Mouse (Mus musculus) myocyte (in vitro differentiated cells): ENCODE data around the gene Dusp2. TPM values are rescaled to one million over a fixed set of nuclear protein-coding genes. Genes with fewer than 3 reads are reported as not detected.
A peak's percentile ranks its signal among the peaks of the same experiment; 100 is the strongest.

Source experiments
- H3K27me3 ChIP-seq: one replicate; pipeline ENCODE4 v1.6.1; 2011; ENCODE audit not compliant: control insufficient read depth, insufficient read depth, insufficient read length
- H3K36me3 ChIP-seq: one replicate; pipeline ENCODE4 v1.6.1; 2011; ENCODE audit not compliant: control insufficient read depth, insufficient read depth
- H3K4me2 ChIP-seq: one replicate; pipeline ENCODE4 v1.6.1; 2011; ENCODE audit warnings: low read depth, control low read depth
- H3K4me3 ChIP-seq: one replicate; pipeline ENCODE4 v1.5.1; 2011; ENCODE audit warnings: mild to moderate bottlenecking, control low read depth, moderate library complexity
- H3K79me2 ChIP-seq: one replicate; pipeline ENCODE4 v1.6.1; 2011; ENCODE audit not compliant: control insufficient read depth, insufficient read depth
- H3ac ChIP-seq: one replicate; pipeline ENCODE4 v1.6.1; 2011; ENCODE audit not compliant: control insufficient read depth, insufficient read length
- CEBPB ChIP-seq: IDR thresholded peaks from 2 replicates; pipeline ENCODE4 v1.6.1; 2011; ENCODE audit warnings: mild to moderate bottlenecking, moderate library complexity; ENCODE audit not compliant: poor library complexity, insufficient read depth, severe bottlenecking
- E2F4 ChIP-seq: IDR thresholded peaks from one replicate; pipeline ENCODE4 v1.6.1; 2011; ENCODE audit warnings: mild to moderate bottlenecking, control low read depth, moderate library complexity; ENCODE audit not compliant: insufficient read depth
- MAX ChIP-seq: IDR thresholded peaks from one replicate; pipeline ENCODE4 v1.6.1; 2011; ENCODE audit warnings: low read depth, mild to moderate bottlenecking, control low read depth
- MYOD1 ChIP-seq, 3 experiments: IDR thresholded peaks; one replicate each; pipeline ENCODE4 v1.6.1; 2011; ENCODE audit warnings: control low read depth in 2 of 3, low read depth in 2 of 3, mild to moderate bottlenecking in 2 of 3, moderate library complexity in 1 of 3; ENCODE audit not compliant: insufficient read length in 2 of 3, control insufficient read depth in 1 of 3
- MYOG ChIP-seq, 3 experiments: IDR thresholded peaks; one replicate each; pipeline ENCODE4 v1.6.1; 2011; ENCODE audit warnings: control low read depth in 2 of 3, low read depth in 2 of 3, mild to moderate bottlenecking in 2 of 3; ENCODE audit not compliant: insufficient read length in 2 of 3, control insufficient read depth in 1 of 3, insufficient read depth in 1 of 3
- POLR2A ChIP-seq: IDR thresholded peaks from one replicate; pipeline ENCODE4 v1.6.1; 2011; ENCODE audit warnings: low read depth, mild to moderate bottlenecking, control low read depth, moderate library complexity; ENCODE audit not compliant: insufficient read length
- POLR2AphosphoS2 ChIP-seq: IDR thresholded peaks from one replicate; pipeline ENCODE4 v1.6.1; 2011; ENCODE audit warnings: low read depth, control low read depth; ENCODE audit not compliant: insufficient read length
- REST ChIP-seq: IDR thresholded peaks from one replicate; pipeline ENCODE4 v1.6.1; 2011; ENCODE audit warnings: mild to moderate bottlenecking, control low read depth, moderate library complexity; ENCODE audit not compliant: insufficient read depth, insufficient read length
- SRF ChIP-seq: IDR thresholded peaks from one replicate; pipeline ENCODE4 v1.6.1; 2011; ENCODE audit warnings: low read depth; ENCODE audit not compliant: control insufficient read depth, insufficient read length
- TCF12 ChIP-seq: IDR thresholded peaks from one replicate; pipeline ENCODE4 v1.6.1; 2011; ENCODE audit warnings: mild to moderate bottlenecking, control low read depth; ENCODE audit not compliant: poor library complexity, insufficient read depth, severe bottlenecking
- TCF3 ChIP-seq: IDR thresholded peaks from one replicate; pipeline ENCODE4 v1.6.1; 2011; ENCODE audit warnings: low read depth, control low read depth; ENCODE audit not compliant: insufficient read length
- USF1 ChIP-seq: IDR thresholded peaks from one replicate; pipeline ENCODE4 v1.6.1; 2011; ENCODE audit warnings: low read depth, mild to moderate bottlenecking, control low read depth, moderate library complexity
- polyA plus RNA-seq: library from polyadenylated mRNA; unstranded; fragments of >200 nt; fragmentation: generic; extraction: Trizol; gene quantifications from one replicate; pipeline ENCODE4 v1.2.1, GENCODE M21; 2012; ENCODE audit warnings: missing spikeins

Gene Dusp2
- polyA plus RNA-seq, 1 experiment, result 4.5 TPM

- Histone ChIP-seq H3K79me2 (no peaks in the 10 kb centered on the region), H3K36me3 (no peaks in the 10 kb centered on the region), H3K4me3 (no peak overlapping the region), H3K4me2 (no peak overlapping the region), H3ac (no peak overlapping the region), H3K27me3 (peaks cover 12% of the 10 kb centered on the region)
- TF ChIP-seq TCF12, result no peak
Measured at GRCm38 (mm10) chr2:127346334-127346733, 10.4 kb downstream of the Dusp2 start.

GRCm38 (mm10) chr2:127347147-127347985 is 11.4 kb downstream of the Dusp2 start:
- H3K27me3 ChIP-seq, result peaks cover 12% of the 10 kb centered on the region
- no peak overlapping the region for H3K4me2 ChIP-seq
- H3K36me3 ChIP-seq, result no peaks in the 10 kb centered on the region
- no peak overlapping the region for H3ac ChIP-seq
- H3K79me2 ChIP-seq, result no peaks in the 10 kb centered on the region
- no peak for TF ChIP-seq POLR2A
- no peak for TF ChIP-seq SRF
- TF ChIP-seq REST, result no peak
- no peak for TF ChIP-seq MAX
- no peak for TF ChIP-seq TCF3
- no peak overlapping the region for H3K4me3 ChIP-seq

DNA sequence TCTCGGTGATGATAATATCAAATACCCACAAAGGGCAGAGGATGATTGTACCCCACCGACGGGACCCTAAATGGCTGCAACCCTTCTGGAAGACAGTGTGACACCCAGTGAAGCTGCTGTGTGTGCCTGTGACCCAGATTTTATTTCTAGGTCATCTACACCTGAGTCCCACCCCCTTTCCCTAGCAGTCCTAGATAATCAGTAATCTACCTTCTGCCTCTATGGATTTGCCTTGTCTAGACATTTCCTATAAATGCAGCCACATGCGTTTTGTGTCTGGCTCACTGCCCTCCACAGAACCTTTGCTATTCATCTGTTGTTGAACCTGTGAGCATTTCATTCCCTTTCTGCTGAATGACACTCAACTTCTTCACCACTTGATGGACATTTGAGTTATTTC is 17.9 kb downstream of the Dusp2 start:
- no peak for TF ChIP-seq CEBPB
- TF ChIP-seq MYOG (IDR thresholded peaks at IDR 0.05; ENCODE audit: control insufficient read depth in 1 of 3, insufficient read depth in 1 of 3, insufficient read length in 2 of 3, low read depth in 2 of 3), result no peak
- no peak for TF ChIP-seq USF1
- Histone ChIP-seq H3ac (no peak overlapping the region), H3K27me3 (peaks cover 34% of the 10 kb centered on the region), H3K4me3 (no peak overlapping the region), H3K4me2 (no peak overlapping the region), H3K79me2 (no peaks in the 10 kb centered on the region), H3K36me3 (no peaks in the 10 kb centered on the region)

DNA sequence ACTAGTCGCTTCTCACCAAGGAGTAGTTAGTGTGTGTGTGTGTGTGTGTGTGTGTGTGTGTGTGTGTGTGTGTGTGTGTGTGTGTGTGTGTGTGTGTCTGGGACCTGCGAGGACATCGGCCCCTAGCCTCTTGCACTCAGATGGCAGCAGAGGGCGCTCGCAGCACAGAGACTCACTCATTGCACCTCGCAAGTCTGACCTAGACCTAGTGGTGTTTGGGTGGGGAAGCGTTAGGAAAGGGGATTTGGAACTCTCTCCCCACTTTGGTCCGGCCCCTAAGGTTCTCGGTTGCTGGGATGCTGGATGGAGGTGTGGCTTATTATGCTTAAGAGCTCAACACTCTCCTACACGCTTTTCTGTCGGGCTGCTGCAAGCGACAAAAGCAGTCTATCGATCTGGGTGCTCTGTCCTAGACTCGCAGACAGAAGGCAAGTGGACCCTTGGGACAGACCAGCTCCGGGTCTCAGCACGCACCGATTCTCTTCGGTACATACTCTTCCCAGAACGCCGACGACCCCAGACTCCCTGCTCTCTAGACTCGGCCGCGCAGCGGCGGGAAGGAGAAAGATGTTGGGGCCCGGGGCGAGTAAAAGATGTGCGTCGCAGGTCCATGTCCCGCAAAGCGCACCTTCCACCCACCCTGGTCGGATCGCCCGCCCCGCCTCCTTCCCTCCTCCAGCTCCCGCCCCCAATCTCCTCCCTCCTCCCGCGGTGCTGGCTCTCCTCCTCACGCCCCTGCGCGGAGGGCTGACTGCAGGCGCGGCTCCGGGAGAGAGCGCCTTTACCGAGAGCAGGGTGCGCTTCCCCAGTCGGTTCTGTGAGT is 26.7 kb downstream of the Dusp2 start, which contains the start of gene Adra2b:
Gene Adra2b (plus strand): TSS at position 750 of the 823 bp plus-strand sequence.
- Histone ChIP-seq H3K36me3 (no peaks in the 10 kb centered on the region), H3K4me3 (no peak within 1 kb of the TSS), H3K4me2 (peak within 1 kb of the TSS; percentile 70), H3K27me3 (peaks cover 68% of the 10 kb centered on the region), H3K79me2 (no peaks in the 10 kb centered on the region), H3ac (no peak within 1 kb of the TSS)
- no peak for TF ChIP-seq POLR2AphosphoS2
- TF ChIP-seq SRF, result no peak
- no peak for TF ChIP-seq CEBPB
- no peak for TF ChIP-seq E2F4
- TF ChIP-seq TCF3, result no peak
- TF ChIP-seq MYOD1 (IDR thresholded peaks at IDR 0.05; ENCODE audit: control insufficient read depth in 1 of 3, insufficient read length in 2 of 3, low read depth in 2 of 3), result no peak
- no peak for TF ChIP-seq MYOG (IDR thresholded peaks at IDR 0.05; ENCODE audit: control insufficient read depth in 1 of 3, insufficient read depth in 1 of 3, insufficient read length in 2 of 3, low read depth in 2 of 3)
- no peak for TF ChIP-seq TCF12
- no peak for TF ChIP-seq POLR2A
- TF ChIP-seq MAX, result no peak
- no peak for TF ChIP-seq REST

- H3K4me3 ChIP-seq, result no peak overlapping the region
Measured at GRCm38 (mm10) chr2:127363282-127363652, 27.3 kb downstream of the Dusp2 start.

More at GRCm38 (mm10) chr2:127363282-127363652, 27.3 kb downstream of the Dusp2 start:
- peak overlapping the region; percentile 70 for H3K4me2 ChIP-seq
- H3K79me2 ChIP-seq, result no peaks in the 10 kb centered on the region
- H3K36me3 ChIP-seq, result no peaks in the 10 kb centered on the region
- peaks cover 69% of the 10 kb centered on the region for H3K27me3 ChIP-seq
- H3ac ChIP-seq, result no peak overlapping the region
- no peak for TF ChIP-seq E2F4
- TF ChIP-seq MYOD1 (IDR thresholded peaks at IDR 0.05; ENCODE audit: control insufficient read depth in 1 of 3, insufficient read length in 2 of 3, low read depth in 2 of 3), result no peak
- TF ChIP-seq USF1, result no peak
- TF ChIP-seq SRF, result no peak
- TF ChIP-seq TCF12, result no peak
- TF ChIP-seq MAX, result no peak
- TF ChIP-seq MYOG (IDR thresholded peaks at IDR 0.05; ENCODE audit: control insufficient read depth in 1 of 3, insufficient read depth in 1 of 3, insufficient read length in 2 of 3, low read depth in 2 of 3), result no peak
- no peak for TF ChIP-seq POLR2AphosphoS2
- no peak for TF ChIP-seq TCF3
- TF ChIP-seq REST, result no peak
- no peak for TF ChIP-seq CEBPB
- TF ChIP-seq POLR2A, result no peak
